Mouse (Mus musculus) heart, embryonic 14.5 days (tissue): Measurements from ENCODE around the gene 1700093K21Rik. TPM values are rescaled to one million over a fixed set of nuclear protein-coding genes. Genes with fewer than 3 reads are reported as not detected.

Source experiments
- ATAC-seq: fragments of 200-750 bp; cut with Nextera tagmentation; 2 replicates; pipeline ENCODE4 v1.8.0; 2017; ENCODE audit warnings: low read depth, moderate TSS enrichment; ENCODE audit not compliant: insufficient number of reproducible peaks, insufficient read depth, low FRiP score
- H3K27ac ChIP-seq, 2 experiments: fragments of 200-500 bp in 1 of 2; fragments of 300-500 bp in 1 of 2; sonication (generic) in 1 of 2; replicated peaks in 1 of 2; 2 replicates each; pipeline ENCODE4 v1.5.1; 2012 to 2014; ENCODE audit warnings: low read depth in 2 of 2, low read length in 2 of 2, control low read depth in 1 of 2, mild to moderate bottlenecking in 1 of 2, mixed read lengths in 1 of 2; ENCODE audit not compliant: control insufficient read depth in 1 of 2, insufficient read depth in 1 of 2
- H3K27me3 ChIP-seq: fragments of 300-500 bp; sonication (generic); 2 replicates; pipeline ENCODE4 v1.6.1; 2014; ENCODE audit warnings: mild to moderate bottlenecking, low read length, control low read depth; ENCODE audit not compliant: control insufficient read depth, insufficient read depth
- H3K36me3 ChIP-seq: fragments of 300-500 bp; sonication (generic); 2 replicates; pipeline ENCODE4 v1.6.1; 2014; ENCODE audit warnings: mild to moderate bottlenecking, control low read depth, low read length, mixed read lengths; ENCODE audit not compliant: control insufficient read depth, insufficient read depth
- H3K4me1 ChIP-seq, 2 experiments: fragments of 200-500 bp in 1 of 2; fragments of 300-500 bp in 1 of 2; sonication (generic) in 1 of 2; 2 replicates each; pipeline ENCODE4 v1.6.1; 2012 to 2014; ENCODE audit warnings: low read length in 2 of 2, control low read depth in 1 of 2, mixed read lengths in 1 of 2; ENCODE audit not compliant: control insufficient read depth in 2 of 2, insufficient read depth in 2 of 2
- H3K4me2 ChIP-seq: fragments of 300-500 bp; sonication (generic); 2 replicates; pipeline ENCODE4 v1.6.1; 2014; ENCODE audit warnings: mild to moderate bottlenecking, low read length
- H3K4me3 ChIP-seq, 2 experiments: fragments of 200-500 bp in 1 of 2; fragments of 300-500 bp in 1 of 2; sonication (generic) in 1 of 2; 2 replicates each; pipeline ENCODE4 v1.5.1; 2012 to 2014; ENCODE audit warnings: low read length in 2 of 2, mild to moderate bottlenecking in 2 of 2, control low read depth in 1 of 2, low read depth in 1 of 2, moderate library complexity in 1 of 2; ENCODE audit not compliant: control insufficient read depth in 1 of 2, insufficient read depth in 1 of 2
- H3K9ac ChIP-seq: fragments of 300-500 bp; sonication (generic); 2 replicates; pipeline ENCODE4 v1.6.1; 2014; ENCODE audit warnings: mild to moderate bottlenecking, low read length
- H3K9me3 ChIP-seq: fragments of 300-500 bp; sonication (generic); 2 replicates; pipeline ENCODE4 v1.6.1; 2016; ENCODE audit warnings: low read length, control low read depth; ENCODE audit not compliant: control insufficient read depth
- WGBS: fragments of 180-500 bp; shearing (Covaris S2); extraction: QIAGEN DNeasy Blood & Tissue Kit; methylation state at CpG from one replicate; pipeline ENCODE4 v1.1.7; 2014; 5-methylcytosine and 5-hydroxymethylcytosine counted together
- polyA plus RNA-seq: library from polyadenylated mRNA; unstranded; fragments of >200 nt; fragmentation: Nextera tagmentation; extraction: Ambion mirVana; gene quantifications from 2 replicates; pipeline ENCODE4 v1.2.1, GENCODE M21; 2014

1700093K21Rik gene
- polyA plus RNA-seq, result not detected in 2 replicates

- Histone ChIP-seq H3K4me2 (no peak within 1 kb of the TSS), H3K27ac (no peak within 1 kb of the TSS), H3K27me3 (no peaks in the 10 kb centered on the region), H3K9ac (no peak within 1 kb of the TSS), H3K9me3 (0 out of 2 replicates have a peak, but pooled peaks cover 2% of the 10 kb centered on the region), H3K36me3 (no peaks in the 10 kb centered on the region), H3K4me3 (no peak within 1 kb of the TSS), H3K4me1 (no peaks in the 10 kb centered on the region)
- no peak for ATAC-seq
- 42% methylated on average over 5 of the region's 5 CpGs for WGBS
Observed at GRCm38 (mm10) chr11:23520473-23521205, at the start of gene 1700093K21Rik. Gene 1700093K21Rik, minus strand, starts transcription at chr11:23521155.

- Histone ChIP-seq H3K4me2 (no peak overlapping the region), H3K27ac (no peak overlapping the region), H3K36me3 (peaks cover 36% of the 10 kb centered on the region), H3K27me3 (no peaks in the 10 kb centered on the region), H3K9me3 (no peaks in the 10 kb centered on the region), H3K9ac (no peak overlapping the region), H3K4me1 (no peaks in the 10 kb centered on the region), H3K4me3 (no peak overlapping the region)
- ATAC-seq, result no peak
- WGBS, result 54% methylated on average over 7 of the region's 7 CpGs
Observed at GRCm38 (mm10) chr11:23570130-23570529, 49.2 kb upstream of the 1700093K21Rik start.

- Histone ChIP-seq H3K4me1 (no peaks in the 10 kb centered on the region), H3K4me3 (no peak overlapping the region), H3K9ac (no peak overlapping the region), H3K9me3 (no peaks in the 10 kb centered on the region), H3K36me3 (peaks cover 15% of the 10 kb centered on the region), H3K27me3 (no peaks in the 10 kb centered on the region), H3K4me2 (no peak overlapping the region), H3K27ac (no peak overlapping the region)
- 60% methylated on average over 6 of the region's 6 CpGs for WGBS
- ATAC-seq, result no peak
Observed at GRCm38 (mm10) chr11:23565761-23566160, 44.8 kb upstream of the 1700093K21Rik start.

GRCm38 (mm10) chr11:23557039-23557630, 36.2 kb upstream of the 1700093K21Rik start:
- H3K27ac ChIP-seq, result no peak overlapping the region
- H3K4me3 ChIP-seq, result no peak overlapping the region
- ATAC-seq, result no peak
- 57% methylated on average over 6 of the region's 6 CpGs for WGBS
- no peak overlapping the region for H3K4me2 ChIP-seq
- H3K27me3 ChIP-seq, result no peaks in the 10 kb centered on the region
- H3K9me3 ChIP-seq, result no peaks in the 10 kb centered on the region
- no peaks in the 10 kb centered on the region for H3K36me3 ChIP-seq
- H3K9ac ChIP-seq, result no peak overlapping the region
- H3K4me1 ChIP-seq, result no peaks in the 10 kb centered on the region

- H3K9me3 ChIP-seq, result no peaks in the 10 kb centered on the region
- no peak overlapping the region for H3K4me3 ChIP-seq
- no peaks in the 10 kb centered on the region for H3K27me3 ChIP-seq
- no peaks in the 10 kb centered on the region for H3K4me1 ChIP-seq
- no peak overlapping the region for H3K27ac ChIP-seq
- no peaks in the 10 kb centered on the region for H3K36me3 ChIP-seq
- no peak overlapping the region for H3K4me2 ChIP-seq
- WGBS, result 66% methylated on average over 2 of the region's 2 CpGs
- ATAC-seq, result no peak
- no peak overlapping the region for H3K9ac ChIP-seq
Observed at GRCm38 (mm10) chr11:23537446-23537845, 16.5 kb upstream of the 1700093K21Rik start.

- Histone ChIP-seq H3K4me3 (no peak overlapping the region), H3K36me3 (no peaks in the 10 kb centered on the region), H3K4me1 (no peaks in the 10 kb centered on the region), H3K27ac (no peak overlapping the region), H3K9me3 (no peaks in the 10 kb centered on the region), H3K4me2 (no peak overlapping the region), H3K27me3 (no peaks in the 10 kb centered on the region), H3K9ac (no peak overlapping the region)
- ATAC-seq, result no peak
- WGBS, result 78% methylated on average over 3 of the region's 3 CpGs
Observed at GRCm38 (mm10) chr11:23518981-23519380, 2.0 kb downstream of the 1700093K21Rik start.

- H3K4me2 ChIP-seq, result no peak overlapping the region
- no peak overlapping the region for H3K4me3 ChIP-seq
- ATAC-seq, result no peak
Observed at GRCm38 (mm10) chr11:23515315-23515714, 5.6 kb downstream of the 1700093K21Rik start.

More at GRCm38 (mm10) chr11:23515315-23515714, 5.6 kb downstream of the 1700093K21Rik start:
- no peaks in the 10 kb centered on the region for H3K4me1 ChIP-seq
- 53% methylated on average over 2 of the region's 2 CpGs for WGBS
- H3K9me3 ChIP-seq, result no peaks in the 10 kb centered on the region
- H3K27me3 ChIP-seq, result no peaks in the 10 kb centered on the region
- no peak overlapping the region for H3K27ac ChIP-seq
- no peaks in the 10 kb centered on the region for H3K36me3 ChIP-seq
- no peak overlapping the region for H3K9ac ChIP-seq
